Mouse (Mus musculus): ENCODE results near the gene Ahdc1.
"Not testable (repeated sequence)": the region's sequence is repeated elsewhere in the genome, so short reads cannot be mapped to it uniquely, and the experiment has no call there.

Ahdc1 gene

GRCm38 (mm10) chr4:133096671-133097070 is 85.6 kb downstream of the Ahdc1 start:
- not testable (repeated sequence) for DNase-seq (ENCODE audit: low read depth)

- DNase-seq (ENCODE audit: low read depth) = no peak
Observed at GRCm38 (mm10) chr4:133101751-133102150, 90.7 kb downstream of the Ahdc1 start.

- DNase-seq (ENCODE audit: low read depth) = no peak
Observed at GRCm38 (mm10) chr4:133103525-133104193, 92.6 kb downstream of the Ahdc1 start.

- DNase-seq (ENCODE audit: low read depth) = no peak
Observed at GRCm38 (mm10) chr4:133104194-133104569, 93.1 kb downstream of the Ahdc1 start.

- DNase-seq (ENCODE audit: low read depth) = no peak
Observed at GRCm38 (mm10) chr4:133106691-133107090, 95.6 kb downstream of the Ahdc1 start.

GRCm38 (mm10) chr4:133107788-133108281 is 96.8 kb downstream of the Ahdc1 start:
- DNase-seq (ENCODE audit: low read depth) = no peak

- no peak for DNase-seq (ENCODE audit: low read depth)
Observed at GRCm38 (mm10) chr4:133108481-133109334, 97.6 kb downstream of the Ahdc1 start.

GRCm38 (mm10) chr4:133109335-133109801 is 98.3 kb downstream of the Ahdc1 start:
- DNase-seq (ENCODE audit: low read depth) = no peak

- peak; percentile 61 for DNase-seq (ENCODE audit: low read depth)
Observed at GRCm38 (mm10) chr4:133112175-133112838, 101.2 kb downstream of the Ahdc1 start.

GRCm38 (mm10) chr4:133113351-133113882 is 102.4 kb downstream of the Ahdc1 start:
- DNase-seq (ENCODE audit: low read depth) = no peak

- DNase-seq (ENCODE audit: low read depth) = no peak
Observed at GRCm38 (mm10) chr4:133114762-133115161, 103.7 kb downstream of the Ahdc1 start.

- no peak for DNase-seq (ENCODE audit: low read depth)
Observed at GRCm38 (mm10) chr4:133115721-133116429, 104.8 kb downstream of the Ahdc1 start.

- DNase-seq (ENCODE audit: low read depth) = no peak
Observed at GRCm38 (mm10) chr4:133116756-133117470, 105.9 kb downstream of the Ahdc1 start.

- peak; percentile 94 for DNase-seq (ENCODE audit: low read depth)
Observed at GRCm38 (mm10) chr4:133117556-133118411, 106.7 kb downstream of the Ahdc1 start.

GRCm38 (mm10) chr4:133118775-133119375 is 107.8 kb downstream of the Ahdc1 start:
- DNase-seq (ENCODE audit: low read depth) = no peak

GRCm38 (mm10) chr4:133119579-133119978 is 108.5 kb downstream of the Ahdc1 start:
- no peak for DNase-seq (ENCODE audit: low read depth)

GRCm38 (mm10) chr4:133120833-133121321 is 109.8 kb downstream of the Ahdc1 start:
- no peak for DNase-seq (ENCODE audit: low read depth)

- no peak for DNase-seq (ENCODE audit: low read depth)
Observed at GRCm38 (mm10) chr4:133121416-133121815, 110.4 kb downstream of the Ahdc1 start.

GRCm38 (mm10) chr4:133121974-133122637 is 111.0 kb downstream of the Ahdc1 start:
- no peak for DNase-seq (ENCODE audit: low read depth)
